Mouse (Mus musculus) kidney, adult 2 months (tissue): ENCODE results near the gene 0610040J01Rik. TPM values are rescaled to one million over a fixed set of nuclear protein-coding genes. Genes with fewer than 3 reads are reported as not detected.

Experiments
- DNase-seq: peaks from one replicate; pipeline ENCODE4 v3.0.0; 2021
- H3K27ac ChIP-seq: fragments of 200-500 bp; 2 replicates; pipeline ENCODE4 v1.5.1; 2012; ENCODE audit warnings: low read depth, low read length, control low read depth, inconsistent platforms; ENCODE audit not compliant: insufficient read depth
- H3K27me3 ChIP-seq: fragments of 200-500 bp; replicated peaks from 2 replicates; pipeline ENCODE4 v1.6.1; 2012; ENCODE audit warnings: mild to moderate bottlenecking, moderate library complexity, low read length, inconsistent platforms; ENCODE audit not compliant: control insufficient read depth, insufficient read depth
- H3K36me3 ChIP-seq: fragments of 200-500 bp; 2 replicates; pipeline ENCODE4 v1.6.1; 2012; ENCODE audit warnings: mild to moderate bottlenecking, moderate library complexity, low read length, inconsistent platforms; ENCODE audit not compliant: control insufficient read depth, insufficient read depth
- H3K4me1 ChIP-seq: fragments of 200-500 bp; 2 replicates; pipeline ENCODE4 v1.6.1; 2011; ENCODE audit warnings: low read length; ENCODE audit not compliant: control insufficient read depth, insufficient read depth
- H3K4me3 ChIP-seq: fragments of 200-500 bp; 2 replicates; pipeline ENCODE4 v1.5.1; 2011; ENCODE audit warnings: mild to moderate bottlenecking, low read depth, low read length, control low read depth; ENCODE audit not compliant: insufficient read depth
- CTCF ChIP-seq: fragments of 200-500 bp; conservative IDR thresholded peaks from 2 replicates; pipeline ENCODE4 v1.5.1; 2011; ENCODE audit warnings: low read depth, mild to moderate bottlenecking, control low read depth, low read length, moderate library complexity, mixed read lengths; ENCODE audit not compliant: insufficient read depth, insufficient read length
- POLR2A ChIP-seq: fragments of 200-500 bp; IDR thresholded peaks from one replicate; pipeline ENCODE4 v1.6.1; 2011; ENCODE audit warnings: low read depth, low read length, control low read depth
- WGBS: fragments of 180-500 bp; shearing (Covaris S2); methylation state at CpG from one replicate; pipeline ENCODE4 v1.1.7; 2018; 5-methylcytosine and 5-hydroxymethylcytosine counted together
- polyA plus RNA-seq: library from polyadenylated mRNA; depleted of rRNA; stranded (reverse); fragments of >200 nt; gene quantifications from 2 replicates; pipeline ENCODE4 v1.2.3, GENCODE M21; 2012; rRNA removed

Gene 0610040J01Rik
- 50.1 and 57.6 TPM in 2 replicates for polyA plus RNA-seq

- Histone ChIP-seq H3K4me1 (peaks cover 16% of the 10 kb centered on the region; the same call in 1 of the 2 replicates), H3K36me3 (no peaks in the 10 kb centered on the region), H3K27ac (peak within 1 kb of the TSS; percentile 90), H3K4me3 (peak within 1 kb of the TSS; percentile 57), H3K27me3 (no peaks in the 10 kb centered on the region)
- DNase-seq = peak; percentile 92
- peak; percentile 95 for TF ChIP-seq CTCF
- TF ChIP-seq POLR2A = peak; percentile 7
- 2% methylated on average over 42 of the region's 42 CpGs for WGBS
These were observed at the start of gene 0610040J01Rik for GRCm38 (mm10) chr5:63811819-63812508. Gene 0610040J01Rik, plus strand, starts transcription at chr5:63812363.

GRCm38 (mm10) chr5:63765886-63766285 lies 46.3 kb upstream of the 0610040J01Rik start:
- DNase-seq = no peak
- Histone ChIP-seq H3K4me3 (no peak overlapping the region), H3K27me3 (no peaks in the 10 kb centered on the region), H3K27ac (no peak overlapping the region), H3K4me1 (no peaks in the 10 kb centered on the region), H3K36me3 (no peaks in the 10 kb centered on the region)
- TF ChIP-seq POLR2A (no peak), CTCF (no peak)
- WGBS = 93% methylated on average over 4 of the region's 4 CpGs

- Histone ChIP-seq H3K4me1 (no peaks in the 10 kb centered on the region), H3K27ac (no peak overlapping the region), H3K27me3 (no peaks in the 10 kb centered on the region), H3K4me3 (no peak overlapping the region), H3K36me3 (no peaks in the 10 kb centered on the region)
- 0 out of 2 replicates have a peak, but pooled peaks have one; percentile 13 for TF ChIP-seq CTCF
- TF ChIP-seq POLR2A = no peak
- WGBS = 43% methylated on average over 6 of the region's 6 CpGs
- peak; percentile 35 for DNase-seq
These were observed 45.4 kb upstream of the 0610040J01Rik start for GRCm38 (mm10) chr5:63766715-63767114.

- DNase-seq = no peak
- TF ChIP-seq POLR2A (no peak), CTCF (no peak)
- WGBS = 70% methylated on average over 8 of the region's 8 CpGs
- no peak overlapping the region for H3K4me3 ChIP-seq
- no peaks in the 10 kb centered on the region for H3K4me1 ChIP-seq
- H3K27ac ChIP-seq = no peak overlapping the region
- H3K36me3 ChIP-seq = no peaks in the 10 kb centered on the region
- no peaks in the 10 kb centered on the region for H3K27me3 ChIP-seq
These were observed 44.7 kb upstream of the 0610040J01Rik start for GRCm38 (mm10) chr5:63767464-63767863.

- Histone ChIP-seq H3K4me1 (no peaks in the 10 kb centered on the region), H3K36me3 (no peaks in the 10 kb centered on the region), H3K27me3 (no peaks in the 10 kb centered on the region), H3K4me3 (no peak overlapping the region), H3K27ac (no peak overlapping the region)
- WGBS = 52% methylated on average over 4 of the region's 4 CpGs
- TF ChIP-seq POLR2A = no peak
- TF ChIP-seq CTCF = no peak
- no peak for DNase-seq
These were observed 43.9 kb upstream of the 0610040J01Rik start for GRCm38 (mm10) chr5:63768220-63768619.

GRCm38 (mm10) chr5:63772971-63773370 lies 39.2 kb upstream of the 0610040J01Rik start:
- no peak for DNase-seq
- Histone ChIP-seq H3K27ac (no peak overlapping the region), H3K36me3 (no peaks in the 10 kb centered on the region), H3K27me3 (no peaks in the 10 kb centered on the region), H3K4me3 (no peak overlapping the region), H3K4me1 (no peaks in the 10 kb centered on the region)
- WGBS = 80% methylated on average over 2 of the region's 2 CpGs
- TF ChIP-seq POLR2A (no peak), CTCF (no peak)

- WGBS = 29% methylated on average over 1 of the region's 1 CpGs
- TF ChIP-seq POLR2A (no peak), CTCF (no peak)
- DNase-seq = no peak
These were observed 38.6 kb upstream of the 0610040J01Rik start for GRCm38 (mm10) chr5:63773603-63774002.

More at GRCm38 (mm10) chr5:63773603-63774002, 38.6 kb upstream of the 0610040J01Rik start:
- no peaks in the 10 kb centered on the region for H3K27me3 ChIP-seq
- no peaks in the 10 kb centered on the region for H3K4me1 ChIP-seq
- no peak overlapping the region for H3K4me3 ChIP-seq
- H3K36me3 ChIP-seq = no peaks in the 10 kb centered on the region
- no peak overlapping the region for H3K27ac ChIP-seq
